Mouse (Mus musculus): ENCODE data around the gene Gm42420.

GRCm38 (mm10) chr6:39557723-39558261 is 27.8 kb upstream of the Gm42420 start, which contains the start of gene Dennd2a:
- TF ChIP-seq CTCF (IDR thresholded peaks at IDR 0.05; ENCODE audit: extremely low read depth, insufficient read depth, low read length), result no peak
- TF ChIP-seq POLR2A (IDR thresholded peaks at IDR 0.05; ENCODE audit: extremely low read depth, insufficient read depth, low read length), result 0 out of 2 replicates have a peak, but pooled peaks have one; percentile 17
